Mouse (Mus musculus) myocyte (in vitro differentiated cells): Measurements from ENCODE around the gene Hnrnpd. TPM values are rescaled to one million over a fixed set of nuclear protein-coding genes. Genes with fewer than 3 reads are reported as not detected.

Experiments
- H3K27me3 ChIP-seq: one replicate; pipeline ENCODE4 v1.6.1; 2011; ENCODE audit not compliant: control insufficient read depth, insufficient read depth, insufficient read length
- H3K36me3 ChIP-seq: one replicate; pipeline ENCODE4 v1.6.1; 2011; ENCODE audit not compliant: control insufficient read depth, insufficient read depth
- H3K4me2 ChIP-seq: one replicate; pipeline ENCODE4 v1.6.1; 2011; ENCODE audit warnings: low read depth, control low read depth
- H3K4me3 ChIP-seq: one replicate; pipeline ENCODE4 v1.5.1; 2011; ENCODE audit warnings: mild to moderate bottlenecking, control low read depth, moderate library complexity
- H3K79me2 ChIP-seq: one replicate; pipeline ENCODE4 v1.6.1; 2011; ENCODE audit not compliant: control insufficient read depth, insufficient read depth
- H3ac ChIP-seq: one replicate; pipeline ENCODE4 v1.6.1; 2011; ENCODE audit not compliant: control insufficient read depth, insufficient read length
- CEBPB ChIP-seq: IDR thresholded peaks from 2 replicates; pipeline ENCODE4 v1.6.1; 2011; ENCODE audit warnings: mild to moderate bottlenecking, moderate library complexity; ENCODE audit not compliant: poor library complexity, insufficient read depth, severe bottlenecking
- E2F4 ChIP-seq: IDR thresholded peaks from one replicate; pipeline ENCODE4 v1.6.1; 2011; ENCODE audit warnings: mild to moderate bottlenecking, control low read depth, moderate library complexity; ENCODE audit not compliant: insufficient read depth
- MAX ChIP-seq: IDR thresholded peaks from one replicate; pipeline ENCODE4 v1.6.1; 2011; ENCODE audit warnings: low read depth, mild to moderate bottlenecking, control low read depth
- MYOD1 ChIP-seq, 3 experiments: IDR thresholded peaks; one replicate each; pipeline ENCODE4 v1.6.1; 2011; ENCODE audit warnings: control low read depth in 2 of 3, low read depth in 2 of 3, mild to moderate bottlenecking in 2 of 3, moderate library complexity in 1 of 3; ENCODE audit not compliant: insufficient read length in 2 of 3, control insufficient read depth in 1 of 3
- MYOG ChIP-seq, 3 experiments: IDR thresholded peaks; one replicate each; pipeline ENCODE4 v1.6.1; 2011; ENCODE audit warnings: control low read depth in 2 of 3, low read depth in 2 of 3, mild to moderate bottlenecking in 2 of 3; ENCODE audit not compliant: insufficient read length in 2 of 3, control insufficient read depth in 1 of 3, insufficient read depth in 1 of 3
- POLR2A ChIP-seq: IDR thresholded peaks from one replicate; pipeline ENCODE4 v1.6.1; 2011; ENCODE audit warnings: low read depth, mild to moderate bottlenecking, control low read depth, moderate library complexity; ENCODE audit not compliant: insufficient read length
- POLR2AphosphoS2 ChIP-seq: IDR thresholded peaks from one replicate; pipeline ENCODE4 v1.6.1; 2011; ENCODE audit warnings: low read depth, control low read depth; ENCODE audit not compliant: insufficient read length
- REST ChIP-seq: IDR thresholded peaks from one replicate; pipeline ENCODE4 v1.6.1; 2011; ENCODE audit warnings: mild to moderate bottlenecking, control low read depth, moderate library complexity; ENCODE audit not compliant: insufficient read depth, insufficient read length
- SRF ChIP-seq: IDR thresholded peaks from one replicate; pipeline ENCODE4 v1.6.1; 2011; ENCODE audit warnings: low read depth; ENCODE audit not compliant: control insufficient read depth, insufficient read length
- TCF12 ChIP-seq: IDR thresholded peaks from one replicate; pipeline ENCODE4 v1.6.1; 2011; ENCODE audit warnings: mild to moderate bottlenecking, control low read depth; ENCODE audit not compliant: poor library complexity, insufficient read depth, severe bottlenecking
- TCF3 ChIP-seq: IDR thresholded peaks from one replicate; pipeline ENCODE4 v1.6.1; 2011; ENCODE audit warnings: low read depth, control low read depth; ENCODE audit not compliant: insufficient read length
- USF1 ChIP-seq: IDR thresholded peaks from one replicate; pipeline ENCODE4 v1.6.1; 2011; ENCODE audit warnings: low read depth, mild to moderate bottlenecking, control low read depth, moderate library complexity
- polyA plus RNA-seq: library from polyadenylated mRNA; unstranded; fragments of >200 nt; fragmentation: generic; extraction: Trizol; gene quantifications from one replicate; pipeline ENCODE4 v1.2.1, GENCODE M21; 2012; ENCODE audit warnings: missing spikeins

Hnrnpd gene
- polyA plus RNA-seq, 1 experiment, result 86.4 TPM

- Histone ChIP-seq H3K4me3 (no peak overlapping the region), H3K79me2 (no peaks in the 10 kb centered on the region), H3K36me3 (no peaks in the 10 kb centered on the region), H3ac (no peak overlapping the region), H3K27me3 (peaks cover 20% of the 10 kb centered on the region), H3K4me2 (no peak overlapping the region)
- TF ChIP-seq CEBPB (no peak), MYOD1 (IDR thresholded peaks at IDR 0.05; ENCODE audit: control insufficient read depth in 1 of 3, insufficient read length in 2 of 3, low read depth in 2 of 3) (no peak), SRF (no peak), POLR2A (no peak)
Observed at GRCm38 (mm10) chr5:99927951-99928350, 50.8 kb downstream of the Hnrnpd start.

- Histone ChIP-seq H3K4me3 (no peak overlapping the region), H3K36me3 (no peaks in the 10 kb centered on the region), H3K27me3 (peaks cover 8% of the 10 kb centered on the region), H3K79me2 (no peaks in the 10 kb centered on the region), H3ac (no peak overlapping the region), H3K4me2 (no peak overlapping the region)
- TF ChIP-seq REST (no peak), TCF3 (no peak), USF1 (no peak), TCF12 (no peak), E2F4 (no peak), SRF (no peak), CEBPB (no peak), POLR2A (no peak), MYOD1 (IDR thresholded peaks at IDR 0.05; ENCODE audit: control insufficient read depth in 1 of 3, insufficient read length in 2 of 3, low read depth in 2 of 3) (no peak), MAX (no peak), POLR2AphosphoS2 (no peak), MYOG (IDR thresholded peaks at IDR 0.05; ENCODE audit: control insufficient read depth in 1 of 3, insufficient read depth in 1 of 3, insufficient read length in 2 of 3, low read depth in 2 of 3) (no peak)
Observed at GRCm38 (mm10) chr5:99922033-99922432, 56.7 kb downstream of the Hnrnpd start.

GRCm38 (mm10) chr5:99915494-99915893 is 63.2 kb downstream of the Hnrnpd start:
- Histone ChIP-seq H3ac (no peak overlapping the region), H3K4me2 (no peak overlapping the region), H3K27me3 (peaks cover under 1% of the 10 kb centered on the region), H3K4me3 (no peak overlapping the region), H3K79me2 (no peaks in the 10 kb centered on the region), H3K36me3 (no peaks in the 10 kb centered on the region)
- no peak for TF ChIP-seq TCF12
- TF ChIP-seq MAX, result no peak
- no peak for TF ChIP-seq POLR2AphosphoS2
- no peak for TF ChIP-seq MYOG (IDR thresholded peaks at IDR 0.05; ENCODE audit: control insufficient read depth in 1 of 3, insufficient read depth in 1 of 3, insufficient read length in 2 of 3, low read depth in 2 of 3)
- no peak for TF ChIP-seq SRF

GRCm38 (mm10) chr5:99906181-99906956 is 72.4 kb downstream of the Hnrnpd start, which contains the start of gene Vamp9:
Gene Vamp9 (plus strand): TSS chr5:99906254.
- H3K4me3 ChIP-seq, result no peak within 1 kb of the TSS
- no peaks in the 10 kb centered on the region for H3K36me3 ChIP-seq
- no peak within 1 kb of the TSS for H3K4me2 ChIP-seq
- TF ChIP-seq USF1, result no peak
- no peak for TF ChIP-seq POLR2AphosphoS2
- TF ChIP-seq MYOD1 (IDR thresholded peaks at IDR 0.05; ENCODE audit: control insufficient read depth in 1 of 3, insufficient read length in 2 of 3, low read depth in 2 of 3), result no peak
- TF ChIP-seq MAX, result no peak
- no peak for TF ChIP-seq TCF12
- no peak for TF ChIP-seq TCF3
- no peak for TF ChIP-seq E2F4
- TF ChIP-seq SRF, result no peak
- TF ChIP-seq POLR2A, result no peak
- TF ChIP-seq CEBPB, result no peak
- no peak for TF ChIP-seq REST
- no peak for TF ChIP-seq MYOG (IDR thresholded peaks at IDR 0.05; ENCODE audit: control insufficient read depth in 1 of 3, insufficient read depth in 1 of 3, insufficient read length in 2 of 3, low read depth in 2 of 3)
- H3K79me2 ChIP-seq, result no peaks in the 10 kb centered on the region
- H3K27me3 ChIP-seq, result no peaks in the 10 kb centered on the region
- H3ac ChIP-seq, result no peak within 1 kb of the TSS

Other genes with a start within 250 kb of the Hnrnpd start
- 0.26 TPM for gene Rasgef1b, start 249.9 kb downstream of the Hnrnpd start, polyA plus RNA-seq
- gene Vamp9, start 72.7 kb downstream of the Hnrnpd start, polyA plus RNA-seq, result not detected
- gene 4930524J08Rik, start 123 bp upstream of the Hnrnpd start, polyA plus RNA-seq, result 2.1 TPM
- 45.4 TPM for gene Hnrnpdl, start 60.7 kb upstream of the Hnrnpd start, polyA plus RNA-seq
- 8.2 TPM for gene Enoph1, start 61.0 kb upstream of the Hnrnpd start, polyA plus RNA-seq
- not detected for gene Tmem150c, start 180.9 kb upstream of the Hnrnpd start, polyA plus RNA-seq